Mouse (Mus musculus) megakaryocyte, embryonic 14.5 days (primary cell): ENCODE measurements around the gene Ripor3.

ENCODE experiments used
- FLI1 ChIP-seq: IDR thresholded peaks from 2 replicates; pipeline ENCODE4 v1.6.1; 2012; ENCODE audit warnings: low read length, inconsistent platforms, mixed read lengths
- GATA1 ChIP-seq: IDR thresholded peaks from 3 replicates; pipeline ENCODE4 v1.6.1; 2012; ENCODE audit warnings: mixed read lengths, low read length, inconsistent platforms, borderline replicate concordance

GRCm38 (mm10) chr2:167938786-167939185, 71.6 kb downstream of the Ripor3 start:
- no peak for TF ChIP-seq GATA1
- no peak for TF ChIP-seq FLI1
